Mouse (Mus musculus) Patski (cell line): ENCODE measurements around the gene Hoxb8. TPM values are rescaled to one million over a fixed set of nuclear protein-coding genes. Genes with fewer than 3 reads are reported as not detected.

ENCODE experiments used
- ATAC-seq: fragments of 100-300 bp; one replicate; pipeline ENCODE4 v1.8.0; 2021
- CTCF ChIA-PET: fragments of 350-600 bp; sonication (Branson Sonifier 250); formaldehyde crosslinking; loops from one replicate; lab custom pipeline; 2022; ENCODE audit warnings: inconsistent platforms; lab: Charles Lee
- POLR2A ChIA-PET: fragments of 350-600 bp; sonication (Branson Sonifier 250); formaldehyde crosslinking; loops from one replicate; lab custom pipeline; 2022; ENCODE audit warnings: antibody characterized with exemption, inconsistent platforms; lab: Charles Lee
- DNase-seq: peaks from one replicate; pipeline ENCODE4 v3.0.0-alpha.2; 2011; ENCODE audit warnings: low read depth, low spot score
- H3K27me3 ChIP-seq: fragments of 371-371 bp; one replicate; pipeline ENCODE4 v1.5.1; 2021
- CTCF ChIP-seq: fragments of 100-300 bp; IDR thresholded peaks from one replicate; pipeline ENCODE4 v1.5.1; 2021
- in situ Hi-C: fragments of 300-500 bp; cut with MboI; formaldehyde crosslinking; loops from 3 replicates; pipeline ENCODE4 v1.11.1; 2018; ENCODE audit warnings: low pct_unique_long_range_greater_than_20kb, mixed read lengths
- polyA plus RNA-seq: library from polyadenylated mRNA; unstranded; gene quantifications from one replicate; pipeline ENCODE4 v1.2.3, GENCODE M21; 2021

Hoxb8 gene
- polyA plus RNA-seq, 1 experiment from 2014 or later: 118 TPM

DNA sequence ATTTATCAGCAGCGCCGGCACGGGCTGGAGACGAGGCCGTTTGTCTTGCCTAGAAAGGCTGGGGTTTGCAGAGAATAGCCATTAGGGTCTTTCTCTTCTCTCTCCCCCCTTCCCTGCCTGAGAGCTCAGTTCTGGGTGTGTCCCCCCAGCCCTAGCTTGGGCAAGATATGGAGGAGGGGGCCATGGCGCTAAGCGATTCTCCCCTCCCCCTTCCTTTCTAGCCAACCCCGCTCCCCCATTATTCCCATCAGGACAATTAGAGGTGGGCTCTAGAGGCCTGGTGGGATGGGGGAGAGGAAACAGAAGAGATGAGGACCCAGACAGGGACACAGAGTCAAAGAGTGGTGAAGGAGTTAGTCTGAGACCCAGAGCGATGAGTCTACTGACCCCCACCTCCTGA is 5.7 kb downstream of the Hoxb8 start:
- ChIA-PET POLR2A (interaction anchor here (0.6 to 42.9 kb wide), 10 partner anchors 1 to 333 kb away, joined by 3 to 1274 read pairs (median 4); partner anchors contain the start of genes Hoxb4, Hoxb5, Hoxb6 and Hoxb7), CTCF (interaction anchor here (0.9 to 1.4 kb wide), 4 partner anchors 8 to 334 kb away, joined by 3 to 4 read pairs (median 4); no protein-coding TSS in a partner anchor)
- TF ChIP-seq CTCF: no peak
- in situ Hi-C loops: no loop called here
- ATAC-seq: no peak
- H3K27me3 ChIP-seq: no peaks in the 10 kb centered on the region
- no peak for DNase-seq

DNA sequence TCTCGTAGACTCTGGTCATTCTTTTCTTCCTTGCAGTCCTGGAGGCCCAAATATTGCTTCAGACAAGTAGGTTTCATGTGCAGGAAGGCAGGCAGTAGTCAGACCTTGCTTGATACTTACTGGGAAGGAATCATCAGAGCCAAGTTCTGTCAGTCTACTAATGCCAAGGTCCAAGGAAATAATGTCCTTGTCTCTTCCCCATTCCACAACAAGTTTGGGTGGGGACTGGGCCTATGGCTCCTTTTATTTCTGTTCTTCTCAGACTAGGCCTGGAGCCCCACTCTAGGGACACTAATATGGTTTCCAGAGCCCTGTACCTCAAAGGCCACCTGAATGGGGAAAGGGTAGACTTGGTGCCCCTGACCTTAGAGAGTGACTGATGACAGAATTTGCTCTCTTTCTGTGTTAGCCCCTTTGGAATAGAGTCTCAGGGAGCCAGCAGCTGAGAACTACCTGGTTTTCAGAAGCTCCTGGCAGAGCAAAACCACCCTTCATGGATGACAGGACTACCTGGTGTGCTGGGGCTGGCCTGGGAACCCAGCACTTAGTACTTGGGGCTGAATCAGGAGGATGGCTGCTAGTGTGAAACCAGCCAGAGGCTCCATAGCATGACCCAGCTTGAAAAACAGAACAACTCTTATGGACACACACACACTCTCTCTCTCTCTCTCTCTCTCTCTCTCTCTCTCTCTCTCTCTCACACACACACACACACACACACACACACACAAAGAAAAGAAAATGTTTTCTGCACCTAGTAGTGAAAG is 6.9 kb downstream of the Hoxb8 start:
- no peak for TF ChIP-seq CTCF
- ChIA-PET POLR2A (interaction anchor here (1.0 to 42.9 kb wide), 3 partner anchors 0 to 59 kb away, joined by 3 to 1274 read pairs (median 1274); partner anchors contain the start of genes Hoxb4, Hoxb5, Hoxb6 and Hoxb7), CTCF (interaction anchor here (1.1 kb wide), 1 partner anchor 332 kb away, joined by 3 read pairs; no protein-coding TSS in a partner anchor)
- in situ Hi-C loops: no loop called here
- DNase-seq (no peak), ATAC-seq (no peak)
- H3K27me3 ChIP-seq: no peaks in the 10 kb centered on the region

DNA sequence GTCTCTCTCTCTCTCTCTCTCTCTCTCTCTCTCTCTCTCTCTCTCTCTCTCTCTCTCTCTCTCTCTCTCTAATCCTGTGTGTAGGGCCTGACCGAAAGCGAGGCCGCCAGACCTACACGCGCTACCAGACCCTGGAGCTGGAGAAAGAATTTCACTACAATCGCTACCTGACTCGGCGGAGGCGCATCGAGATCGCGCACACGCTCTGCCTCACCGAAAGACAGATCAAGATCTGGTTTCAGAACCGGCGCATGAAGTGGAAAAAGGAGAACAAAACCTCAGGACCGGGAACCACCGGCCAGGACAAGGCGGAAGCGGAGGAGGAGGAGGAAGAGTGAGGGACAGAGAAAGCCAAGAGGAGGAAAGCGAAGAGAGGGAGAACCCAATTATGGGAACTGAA is 7.6 kb downstream of the Hoxb8 start:
- ATAC-seq (no peak), DNase-seq (no peak)
- H3K27me3 ChIP-seq: no peaks in the 10 kb centered on the region
- ChIA-PET CTCF (interaction anchor here (1.1 to 21.6 kb wide), 2 partner anchors 10 to 331 kb away, joined by 3 to 215 read pairs; partner anchors contain the start of gene Hoxb8), POLR2A (interaction anchor here (0.6 to 42.9 kb wide), 3 partner anchors 1 to 610 kb away, joined by 3 to 1274 read pairs (median 1274); partner anchors contain the start of genes Hoxb4, Hoxb5, Hoxb6 and Hoxb7)
- no peak for TF ChIP-seq CTCF
- in situ Hi-C loops: no loop called here

DNA sequence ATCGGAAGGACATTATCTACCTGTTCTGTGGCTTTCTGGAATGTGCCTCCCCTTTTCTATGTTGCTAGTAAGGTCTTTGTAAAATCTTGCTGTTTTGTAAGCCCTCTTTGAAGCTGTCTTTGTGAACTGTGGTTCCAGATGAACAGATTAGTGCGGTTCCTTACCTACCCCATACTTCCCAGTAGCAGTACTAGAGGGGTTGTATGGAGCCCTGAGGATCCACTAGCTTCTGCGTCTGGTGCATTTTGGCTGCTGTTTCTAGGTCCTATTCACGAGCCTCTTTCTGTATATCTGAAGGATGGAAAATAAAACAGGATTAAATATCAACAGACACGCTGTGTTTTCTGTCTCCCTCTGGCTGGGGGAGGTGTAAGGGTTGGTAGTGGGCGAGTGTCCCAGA is 8.1 kb downstream of the Hoxb8 start:
- TF ChIP-seq CTCF: no peak
- no peaks in the 10 kb centered on the region for H3K27me3 ChIP-seq
- CTCF ChIA-PET: interaction anchor here (0.7 to 21.6 kb wide), 3 partner anchors 11 to 331 kb away, joined by 3 to 215 read pairs (median 3); partner anchors contain the start of gene Hoxb8
- POLR2A ChIA-PET: interaction anchor here (0.6 to 42.9 kb wide), 4 partner anchors 1 to 609 kb away, joined by 3 to 1274 read pairs (median 642); partner anchors contain the start of genes Hoxb4, Hoxb5, Hoxb6 and Hoxb7
- DNase-seq: no peak
- ATAC-seq: no peak
- in situ Hi-C loops: no loop called here

DNA sequence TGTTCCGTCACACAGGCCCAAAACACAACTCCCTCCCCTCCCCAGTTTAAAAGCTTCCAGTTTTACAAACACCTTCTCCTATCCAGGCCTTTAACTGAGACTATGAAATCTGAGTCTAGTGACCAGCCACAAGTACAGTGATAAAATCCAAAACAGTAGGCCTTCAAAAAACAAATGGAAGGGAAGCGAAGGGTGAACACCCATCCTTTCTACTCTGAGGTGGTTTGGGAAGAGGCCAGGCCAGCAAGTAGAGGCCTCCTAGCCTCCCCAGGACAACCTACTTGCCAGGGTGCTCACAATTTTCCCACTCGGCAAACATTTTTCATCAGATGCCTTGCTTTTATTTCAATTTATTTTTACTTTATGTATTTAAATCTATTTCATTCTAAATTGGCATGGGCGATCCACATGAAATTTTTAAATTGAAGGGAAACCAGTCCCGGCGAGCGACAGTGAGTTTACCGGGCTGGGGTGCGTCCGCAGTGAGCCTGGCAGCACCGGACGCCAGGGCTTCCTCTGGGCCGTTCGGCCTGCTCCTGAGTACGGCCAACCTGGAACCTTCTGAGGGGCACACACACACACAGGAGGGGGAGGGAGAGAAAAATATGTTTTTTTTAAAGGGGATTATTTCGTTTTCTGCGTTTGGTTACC is 9.1 kb downstream of the Hoxb8 start:
- CTCF ChIA-PET: interaction anchor here (1.5 to 21.6 kb wide), 2 partner anchors 12 to 13 kb away, joined by 6 to 215 read pairs; partner anchors contain the start of genes Hoxb5 and Hoxb8
- in situ Hi-C loops: no loop called here
- no peak for TF ChIP-seq CTCF
- POLR2A ChIA-PET: interaction anchor here (0.6 to 42.9 kb wide), 8 partner anchors 2 to 644 kb away, joined by 4 to 1274 read pairs (median 4); partner anchors contain the start of genes Hoxb4, Hoxb5, Hoxb6 and Hoxb7
- no peak for DNase-seq
- no peak for ATAC-seq
- H3K27me3 ChIP-seq: no peaks in the 10 kb centered on the region

DNA sequence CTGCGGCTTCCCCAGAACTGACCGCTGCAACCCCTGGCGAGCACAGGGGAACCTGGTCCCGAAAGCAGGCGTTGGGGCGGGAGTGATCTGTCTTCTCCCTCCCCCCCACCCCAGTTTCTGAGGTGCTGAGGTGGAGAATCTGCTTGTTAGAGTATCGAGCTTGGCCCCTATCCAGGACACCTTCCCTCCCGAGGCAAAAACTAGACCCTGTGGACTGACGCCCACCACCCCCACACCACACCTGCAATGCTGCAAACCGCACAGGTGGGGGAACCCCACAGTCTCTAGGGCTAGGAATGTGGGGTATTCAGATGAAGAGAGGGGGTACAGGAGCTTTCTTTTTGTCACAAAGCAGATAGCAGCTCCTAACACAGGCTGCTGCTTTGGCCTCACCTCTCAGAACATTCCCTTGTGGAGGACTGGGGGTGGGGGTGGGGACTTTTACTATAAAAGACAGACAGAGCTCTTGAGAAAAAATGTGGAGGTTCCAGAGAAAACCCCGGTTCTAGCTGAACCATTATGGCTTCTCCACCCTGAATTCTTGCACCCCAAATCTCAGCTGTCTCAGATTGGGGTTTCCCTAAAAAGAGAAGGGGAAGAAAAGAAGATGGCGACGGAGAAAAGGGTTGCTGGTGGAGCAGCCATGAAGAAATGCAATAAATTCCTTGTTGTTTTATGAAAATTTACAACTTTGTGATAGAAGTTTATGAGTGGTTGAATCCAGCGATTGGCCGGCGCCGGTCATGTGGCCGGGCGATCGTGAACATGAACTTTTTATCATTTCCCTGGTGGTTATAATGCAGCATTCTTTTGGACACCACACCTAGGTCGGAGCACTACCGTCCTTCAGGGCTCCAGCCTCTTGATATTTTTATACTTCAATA is 10.2 kb downstream of the Hoxb8 start, which contains the start of gene Hoxb6:
Hoxb6 (plus strand) TSS at position 796 of the 884 bp plus-strand sequence.
- no peaks in the 10 kb centered on the region for H3K27me3 ChIP-seq
- no peak for ATAC-seq

DNA sequence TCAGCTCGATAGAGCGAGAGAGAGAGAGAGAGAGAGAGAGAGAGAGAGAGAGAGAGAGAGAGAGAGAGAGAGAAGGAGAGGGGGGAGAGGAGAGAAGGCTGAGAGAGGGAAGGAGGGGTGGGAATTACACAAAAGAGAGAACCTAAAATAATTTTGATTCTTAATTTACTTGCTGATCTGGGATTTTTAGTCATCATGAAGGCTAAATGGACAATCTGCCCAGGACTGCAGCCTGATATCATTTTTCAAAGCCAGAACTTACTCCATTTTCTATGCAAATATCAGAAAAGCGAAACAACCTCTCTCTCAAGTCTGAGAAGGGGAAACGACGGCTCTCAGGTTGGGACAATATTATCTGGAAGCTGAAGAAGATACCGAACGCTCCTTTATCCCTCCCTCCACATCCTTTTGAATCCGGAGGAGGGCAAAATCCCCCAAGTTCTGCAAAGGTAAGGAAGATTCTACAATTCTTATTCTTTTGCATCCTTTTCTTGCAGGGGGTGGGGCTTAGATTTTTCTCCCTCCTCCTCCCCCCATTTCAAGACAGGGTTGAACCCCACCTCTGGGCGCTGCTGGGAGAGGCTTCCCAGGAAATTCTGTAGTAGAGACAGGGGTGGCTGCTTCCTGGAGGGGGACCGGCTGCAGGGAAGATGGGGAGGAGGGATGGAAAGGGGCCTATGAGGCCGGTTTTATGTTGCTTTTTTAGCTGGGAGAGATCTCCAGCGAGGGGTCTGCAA is 11.0 kb downstream of the Hoxb8 start:
- ChIA-PET POLR2A (interaction anchor here (0.7 to 42.9 kb wide), 9 partner anchors 4 to 269 kb away, joined by 3 to 1274 read pairs (median 6); partner anchors contain the start of genes Hoxb4, Hoxb5, Hoxb6 and Hoxb7), CTCF (interaction anchor here (1.2 to 21.6 kb wide), 3 partner anchors 10 to 14 kb away, joined by 4 to 215 read pairs (median 6); partner anchors contain the start of genes Hoxb5 and Hoxb8)
- ATAC-seq: no peak
- no peak for DNase-seq
- in situ Hi-C loops: no loop called here
- H3K27me3 ChIP-seq: no peaks in the 10 kb centered on the region
- TF ChIP-seq CTCF: no peak

More for the DNA sequence above, 10.2 kb downstream of the Hoxb8 start, which contains the start of gene Hoxb6:
- no peak for TF ChIP-seq CTCF
- ChIA-PET CTCF (interaction anchor here (0.7 to 21.6 kb wide), 4 partner anchors 12 to 329 kb away, joined by 3 to 215 read pairs (median 5); partner anchors contain the start of genes Hoxb5 and Hoxb8), POLR2A (interaction anchor here (0.6 to 42.9 kb wide), 9 partner anchors 4 to 643 kb away, joined by 4 to 1274 read pairs (median 4); partner anchors contain the start of genes Hoxb4, Hoxb5, Hoxb6 and Hoxb7)
- in situ Hi-C loops: no loop called here
- no peak for DNase-seq

DNA sequence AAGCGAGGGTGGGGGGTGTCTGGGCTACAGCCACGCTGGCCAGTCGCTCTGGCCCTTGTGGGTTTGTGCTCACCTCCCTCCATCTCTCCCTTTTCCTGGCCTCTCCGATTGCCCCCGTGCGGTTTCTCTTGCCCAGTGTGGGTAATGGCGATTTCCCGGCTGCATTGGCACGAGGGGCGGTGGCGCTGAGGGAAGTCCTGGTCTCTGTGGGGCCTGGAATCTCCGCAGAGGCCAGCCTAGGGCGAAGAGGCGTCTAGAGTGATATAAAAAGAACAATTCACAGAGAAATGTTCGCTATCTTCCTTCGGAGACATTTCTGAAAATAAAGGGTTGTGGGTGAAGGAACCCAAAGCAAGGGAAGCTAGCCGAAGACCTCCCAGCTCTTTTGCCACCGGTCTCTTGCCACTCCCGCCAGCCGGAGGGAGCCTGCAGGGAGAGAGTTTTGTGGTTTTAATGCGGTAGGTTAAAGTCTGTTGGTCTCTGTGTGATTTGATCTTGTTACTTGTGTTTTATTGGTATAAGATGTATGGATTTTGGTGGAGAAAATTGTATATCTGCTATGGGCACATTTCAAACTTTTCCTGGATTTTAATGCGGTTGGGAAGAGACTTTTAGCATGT is 11.7 kb downstream of the Hoxb8 start:
- H3K27me3 ChIP-seq: no peaks in the 10 kb centered on the region
- TF ChIP-seq CTCF: no peak
- DNase-seq (no peak), ATAC-seq (no peak)
- CTCF ChIA-PET: interaction anchor here (1.2 to 21.6 kb wide), 3 partner anchors 9 to 15 kb away, joined by 3 to 215 read pairs (median 4); partner anchors contain the start of gene Hoxb8
- in situ Hi-C loops: no loop called here
- POLR2A ChIA-PET: interaction anchor here (0.6 to 42.9 kb wide), 8 partner anchors 5 to 451 kb away, joined by 3 to 1274 read pairs (median 6); partner anchors contain the start of genes Hoxb4, Hoxb5, Hoxb6 and Hoxb7
